Mouse (Mus musculus) stomach, postnatal 0 days (tissue): ENCODE measurements around the gene Coro7.

Experiments
- CTCF ChIP-seq: IDR thresholded peaks from 2 replicates; pipeline ENCODE4 v1.5.1; 2016; ENCODE audit warnings: antibody characterized with exemption, low read depth, mild to moderate bottlenecking, moderate library complexity
- EP300 ChIP-seq: optimal IDR thresholded peaks from 2 replicates; pipeline ENCODE3; 2016; ENCODE audit warnings: antibody characterized with exemption

DNA sequence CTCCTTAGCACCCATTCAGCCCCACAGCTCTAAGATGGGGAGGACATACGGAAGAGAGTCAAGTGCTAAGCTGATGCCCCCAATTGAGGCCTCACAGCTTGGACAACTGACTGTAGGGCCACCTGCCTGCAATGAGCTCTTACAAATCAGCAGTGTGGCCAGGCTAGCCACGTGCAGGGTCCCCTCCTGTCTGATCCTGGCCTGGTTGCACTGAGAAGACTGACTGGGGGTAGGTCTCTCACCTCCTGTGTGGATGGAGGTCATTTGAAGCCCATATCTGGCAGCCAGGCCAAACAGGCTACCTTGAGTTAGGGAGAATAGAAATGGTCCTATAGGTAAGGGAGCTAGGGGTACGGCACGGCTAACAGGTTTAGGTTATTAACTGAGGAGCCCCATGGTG is 33.7 kb downstream of the Coro7 start:
- no peak for TF ChIP-seq EP300
- no peak for TF ChIP-seq CTCF
